Mouse (Mus musculus) small intestine, adult 2 months (tissue): ENCODE data around the gene Shf. TPM values are rescaled to one million over a fixed set of nuclear protein-coding genes. Genes with fewer than 3 reads are reported as not detected.
"Not testable (repeated sequence)": the region's sequence is repeated elsewhere in the genome, so short reads cannot be mapped to it uniquely, and the experiment has no call there.

ENCODE experiments used
- H3K27ac ChIP-seq: fragments of 200-500 bp; 2 replicates; pipeline ENCODE4 v1.5.1; 2012; ENCODE audit warnings: low read depth, low read length, control low read depth, inconsistent platforms; ENCODE audit not compliant: insufficient read depth
- H3K27me3 ChIP-seq: fragments of 200-500 bp; 2 replicates; pipeline ENCODE4 v1.6.1; 2012; ENCODE audit warnings: mild to moderate bottlenecking, moderate library complexity, low read length, inconsistent platforms; ENCODE audit not compliant: control insufficient read depth, insufficient read depth
- H3K36me3 ChIP-seq: fragments of 200-500 bp; 2 replicates; pipeline ENCODE4 v1.6.1; 2012; ENCODE audit warnings: mild to moderate bottlenecking, low read length, control low read depth, inconsistent platforms; ENCODE audit not compliant: control insufficient read depth, insufficient read depth
- H3K4me1 ChIP-seq: fragments of 200-500 bp; 2 replicates; pipeline ENCODE4 v1.6.1; 2012; ENCODE audit warnings: low read length, inconsistent platforms, mixed read lengths; ENCODE audit not compliant: control insufficient read depth, insufficient read depth, insufficient read length
- H3K4me3 ChIP-seq: fragments of 200-500 bp; 2 replicates; pipeline ENCODE4 v1.5.1; 2012; ENCODE audit warnings: low read depth, mild to moderate bottlenecking, control low read depth, inconsistent platforms, low read length, moderate library complexity
- CTCF ChIP-seq: fragments of 200-500 bp; IDR thresholded peaks from 2 replicates; pipeline ENCODE4 v1.5.1; 2012; ENCODE audit warnings: low read depth, mild to moderate bottlenecking, control low read depth, inconsistent platforms, low read length, moderate library complexity, mixed read lengths; ENCODE audit not compliant: insufficient replicate concordance, insufficient read length; ENCODE audit errors: extremely low read depth
- POLR2A ChIP-seq: fragments of 200-500 bp; IDR thresholded peaks from 2 replicates; pipeline ENCODE4 v1.6.1; 2012; ENCODE audit warnings: low read depth, mild to moderate bottlenecking, control low read depth, inconsistent platforms, low read length, moderate library complexity
- WGBS: fragments of 180-500 bp; shearing (Covaris S2); methylation state at CpG from one replicate; pipeline ENCODE4 v1.1.7; 2018; 5-methylcytosine and 5-hydroxymethylcytosine counted together
- polyA plus RNA-seq: library from polyadenylated mRNA; depleted of rRNA; stranded (reverse); fragments of >200 nt; gene quantifications from 2 replicates; pipeline ENCODE4 v1.2.3, GENCODE M21; 2012

Shf gene
- polyA plus RNA-seq, 1 experiment, result 9.1 TPM

GRCm38 (mm10) chr2:122347257-122347656 lies 21.7 kb downstream of the Shf start:
- TF ChIP-seq CTCF (no peak), POLR2A (no peak)
- no peak overlapping the region for H3K27ac ChIP-seq
- WGBS, result 93% methylated on average over 3 of the region's 3 CpGs
- no peaks in the 10 kb centered on the region for H3K27me3 ChIP-seq
- no peak overlapping the region for H3K4me3 ChIP-seq
- peaks cover 4% of the 10 kb centered on the region for H3K4me1 ChIP-seq
- H3K36me3 ChIP-seq, result no peaks in the 10 kb centered on the region

GRCm38 (mm10) chr2:122346164-122346563 lies 22.8 kb downstream of the Shf start:
- 92% methylated on average over 6 of the region's 6 CpGs for WGBS
- H3K4me1 ChIP-seq, H3K36me3 ChIP-seq, H3K4me3 ChIP-seq, H3K27me3 ChIP-seq, H3K27ac ChIP-seq: not testable (repeated sequence)

GRCm38 (mm10) chr2:122345106-122345893 lies 23.7 kb downstream of the Shf start:
- Histone ChIP-seq H3K4me1 (peaks cover 4% of the 10 kb centered on the region), H3K27me3 (no peaks in the 10 kb centered on the region), H3K36me3 (no peaks in the 10 kb centered on the region), H3K4me3 (no peak overlapping the region), H3K27ac (no peak overlapping the region)
- 73% methylated on average over 6 of the region's 6 CpGs for WGBS
- no peak for TF ChIP-seq POLR2A
- no peak for TF ChIP-seq CTCF

- Histone ChIP-seq H3K27me3 (no peaks in the 10 kb centered on the region), H3K4me1 (no peaks in the 10 kb centered on the region), H3K27ac (no peak overlapping the region), H3K4me3 (no peak overlapping the region), H3K36me3 (no peaks in the 10 kb centered on the region)
- 71% methylated on average over 21 of the region's 21 CpGs for WGBS
- TF ChIP-seq CTCF, result no peak
- TF ChIP-seq POLR2A, result no peak
Measured at GRCm38 (mm10) chr2:122337291-122337690, 31.7 kb downstream of the Shf start.

- TF ChIP-seq CTCF (no peak), POLR2A (no peak)
- 15% methylated on average over 3 of the region's 3 CpGs for WGBS
- H3K27me3 ChIP-seq, result no peaks in the 10 kb centered on the region
- no peak overlapping the region for H3K27ac ChIP-seq
- no peaks in the 10 kb centered on the region for H3K4me1 ChIP-seq
- H3K4me3 ChIP-seq, result no peak overlapping the region
- H3K36me3 ChIP-seq, result no peaks in the 10 kb centered on the region
Measured at GRCm38 (mm10) chr2:122334170-122334569, 34.8 kb downstream of the Shf start.

GRCm38 (mm10) chr2:122332222-122332621 lies 36.7 kb downstream of the Shf start:
- Histone ChIP-seq H3K27ac (no peak overlapping the region), H3K27me3 (no peaks in the 10 kb centered on the region), H3K4me3 (no peak overlapping the region), H3K36me3 (no peaks in the 10 kb centered on the region), H3K4me1 (no peaks in the 10 kb centered on the region)
- WGBS, result 45% methylated on average over 3 of the region's 3 CpGs
- TF ChIP-seq CTCF, result no peak
- TF ChIP-seq POLR2A, result no peak

GRCm38 (mm10) chr2:122330317-122330716 lies 38.6 kb downstream of the Shf start:
- not testable (repeated sequence) for H3K36me3 ChIP-seq, H3K4me3 ChIP-seq, H3K27ac ChIP-seq, H3K27me3 ChIP-seq, H3K4me1 ChIP-seq
- 82% methylated on average over 6 of the region's 6 CpGs for WGBS
